Mouse (Mus musculus): Measurements from ENCODE around the gene Use1. TPM values are rescaled to one million over a fixed set of nuclear protein-coding genes. Genes with fewer than 3 reads are reported as not detected.
"Not testable (repeated sequence)": the region's sequence is repeated elsewhere in the genome, so short reads cannot be mapped to it uniquely, and the experiment has no call there.

The Use1 gene
- 10 to 100 TPM; 75.4 to 96.2 TPM for total RNA-seq (2021)
- long read RNA-seq, experiment 1, partial matches to known transcripts, result 2 of 5 reads
- long read RNA-seq, experiment 1, other reads (novel, unspliced or antisense), result 1 of 5 reads
- long read RNA-seq, experiment 2, partial matches to known transcripts, result 3 of 7 reads
- long read RNA-seq, experiment 2, other reads (novel, unspliced or antisense), result 1 of 7 reads

DNA sequence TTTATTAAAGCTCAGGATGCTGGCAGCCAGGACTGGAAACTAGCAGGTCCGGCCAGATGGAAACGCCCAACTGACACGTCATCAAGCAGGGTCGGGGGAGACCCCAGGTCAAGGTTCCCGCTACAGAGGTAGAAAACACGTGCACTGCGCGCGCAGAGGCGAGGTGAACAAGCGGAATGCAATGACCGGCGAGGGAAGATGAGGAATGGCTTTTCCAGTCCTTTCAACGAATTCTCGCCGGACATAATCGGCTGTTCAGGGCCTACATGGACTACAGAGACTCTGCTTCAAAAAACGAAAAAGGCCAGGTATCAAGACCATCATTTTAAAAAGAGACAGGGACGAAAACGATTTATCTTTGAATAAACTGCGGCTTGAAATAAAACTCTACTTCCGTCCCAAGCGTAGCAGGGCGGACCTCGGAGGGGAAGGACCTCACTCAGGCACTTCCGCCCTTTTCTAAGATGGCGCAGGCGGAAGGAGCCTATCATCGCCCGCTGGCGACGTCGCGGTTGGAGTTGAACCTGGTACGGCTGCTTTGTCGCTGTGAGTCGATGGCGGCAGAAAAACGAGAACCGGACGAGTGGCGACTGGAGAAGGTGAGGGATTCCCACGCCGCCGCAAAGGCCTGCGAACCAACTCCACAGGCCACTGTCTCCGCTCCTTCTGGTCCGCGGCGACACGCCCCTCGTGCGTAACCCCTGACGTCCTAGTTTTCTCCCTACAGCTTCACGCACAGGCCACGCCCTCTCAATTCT lies at the start of gene Use1:
Gene Use1 (plus strand): TSS at position 78 of the 758 bp plus-strand sequence.
- intact Hi-C loops (cut with DNase I), result no loop called here
- DNase-seq, result peak; percentile 86 to 93

DNA sequence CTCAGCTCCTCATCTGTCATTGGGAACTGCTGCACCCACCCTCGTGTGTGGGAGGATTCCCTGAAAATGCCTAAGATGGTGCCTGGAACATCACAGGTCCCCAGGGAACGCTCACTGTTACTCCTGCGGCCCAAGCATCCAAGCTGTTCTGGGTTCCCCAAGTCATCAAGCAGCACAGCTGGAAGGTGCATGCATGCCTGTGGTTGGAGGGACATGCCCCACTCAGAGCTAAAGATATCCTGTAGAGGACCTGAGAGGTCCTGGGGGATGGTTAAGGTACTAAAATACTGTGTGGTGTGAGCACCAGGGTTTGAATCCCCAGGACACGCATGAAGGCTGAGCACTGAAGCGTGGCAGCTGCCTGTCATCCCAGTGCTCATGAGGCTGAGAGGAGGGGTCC lies 48.0 kb upstream of the Use1 start:
- intact Hi-C loops (cut with DNase I); DNase-seq: not testable (repeated sequence)

DNA sequence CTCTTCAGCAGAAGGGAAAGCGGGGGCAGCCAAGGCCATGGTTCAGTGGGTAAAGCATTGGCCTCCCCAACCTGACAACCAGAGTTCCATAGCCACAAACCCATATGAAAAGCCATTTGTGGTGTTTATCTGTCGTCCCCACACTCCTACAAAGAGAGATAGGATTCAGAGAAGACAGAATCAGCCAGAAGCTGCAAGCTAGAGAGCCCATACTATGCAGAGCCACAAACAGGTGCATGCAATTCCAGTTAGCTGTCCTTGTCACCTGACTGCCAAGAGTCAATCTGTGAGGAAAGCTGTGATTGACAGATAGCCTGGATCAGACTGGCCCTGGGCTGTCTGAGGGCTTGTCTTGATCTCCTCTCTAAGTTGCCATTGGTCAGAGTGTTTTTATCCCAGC lies 46.9 kb upstream of the Use1 start:
- DNase-seq; intact Hi-C loops (cut with DNase I): not testable (repeated sequence)

- intact Hi-C loops (cut with DNase I), result no loop called here
- no peak for DNase-seq
Observed at GRCm38 (mm10) chr8:71322939-71323338, 43.7 kb upstream of the Use1 start.

- intact Hi-C loops (cut with DNase I), result no loop called here
- DNase-seq, result no peak
Observed at GRCm38 (mm10) chr8:71324848-71325247, 41.8 kb upstream of the Use1 start.

DNA sequence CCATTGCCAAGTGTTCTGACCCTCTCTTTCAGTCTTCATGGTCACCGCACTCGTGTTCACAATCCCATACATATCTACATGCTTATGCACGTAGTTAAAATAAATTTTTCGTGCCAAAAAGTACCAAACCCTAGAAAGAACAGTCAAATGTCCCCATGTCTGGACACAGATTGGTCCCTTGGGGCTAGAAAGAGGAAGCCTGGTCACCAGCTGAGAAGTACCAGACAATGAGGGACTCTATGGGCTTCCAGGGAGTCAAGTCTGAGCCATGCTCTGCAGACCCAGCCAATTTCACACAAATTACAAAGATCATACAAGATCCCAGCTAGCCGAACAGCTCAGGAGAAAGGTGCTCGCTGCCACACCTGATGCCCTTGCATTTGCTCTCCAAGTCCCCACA lies 28.8 kb upstream of the Use1 start:
- not testable (repeated sequence) for DNase-seq
- intact Hi-C loops (cut with DNase I), result loop anchor here (5.0 kb wide), 1 partner anchor 69 kb away; the partner anchor contains the start of gene Ankle1

- DNase-seq, result no peak
- intact Hi-C loops (cut with DNase I), result no loop called here
Observed at GRCm38 (mm10) chr8:71340625-71341024, 26.0 kb upstream of the Use1 start.

DNA sequence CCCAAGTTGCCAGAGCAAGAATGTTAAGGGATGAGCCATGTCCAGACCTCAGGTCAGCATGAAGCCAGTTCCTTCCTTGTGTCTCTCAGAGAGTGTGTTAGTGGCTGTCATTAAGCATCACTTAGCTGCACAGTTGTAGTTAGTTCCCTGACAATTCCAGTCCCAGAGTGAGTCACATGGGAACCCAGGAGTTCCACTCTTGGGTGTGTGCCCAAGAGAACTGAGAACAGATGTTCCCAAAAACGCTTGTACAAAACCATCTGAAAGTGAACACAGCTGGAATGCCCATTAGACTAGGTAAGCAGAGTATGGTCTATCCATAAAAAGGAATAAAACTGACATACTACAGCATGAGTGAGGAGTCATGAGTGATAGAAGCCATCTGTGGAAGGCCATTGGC lies 20.1 kb upstream of the Use1 start:
- intact Hi-C loops (cut with DNase I), result no loop called here
- DNase-seq, result no peak

GRCm38 (mm10) chr8:71351117-71351516 lies 15.5 kb upstream of the Use1 start:
- DNase-seq, result no peak
- intact Hi-C loops (cut with DNase I), result no loop called here

- intact Hi-C loops (cut with DNase I), result no loop called here
- DNase-seq, result no peak
Observed at GRCm38 (mm10) chr8:71351520-71351919, 15.1 kb upstream of the Use1 start.

DNA sequence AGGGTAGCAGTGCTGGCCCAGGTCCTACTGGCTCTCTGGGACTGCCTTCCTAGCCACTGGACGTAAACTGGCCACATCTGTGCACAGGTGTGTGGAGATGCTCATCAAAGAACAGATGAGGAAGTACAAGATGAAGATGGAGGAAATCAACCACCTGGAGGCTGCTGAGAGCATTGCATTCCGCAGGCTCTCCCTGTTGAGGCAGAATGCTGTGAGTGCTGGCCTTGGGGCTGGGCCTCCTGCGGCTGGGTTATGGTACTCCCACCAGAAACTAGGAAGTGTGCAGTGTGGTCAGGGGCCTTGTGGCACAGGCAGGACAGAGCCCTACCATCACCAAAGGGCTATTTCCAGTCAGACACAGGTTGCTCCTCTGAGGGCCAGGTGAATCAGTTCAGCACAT lies 8.6 kb upstream of the Use1 start:
- DNase-seq, result no peak
- intact Hi-C loops (cut with DNase I), result no loop called here

- DNase-seq, result no peak
- intact Hi-C loops (cut with DNase I), result no loop called here
Observed at GRCm38 (mm10) chr8:71367529-71368176, 1.0 kb downstream of the Use1 start.

- intact Hi-C loops (cut with DNase I), result no loop called here
- no peak for DNase-seq
Observed at GRCm38 (mm10) chr8:71368366-71368765, 1.7 kb downstream of the Use1 start.

DNA sequence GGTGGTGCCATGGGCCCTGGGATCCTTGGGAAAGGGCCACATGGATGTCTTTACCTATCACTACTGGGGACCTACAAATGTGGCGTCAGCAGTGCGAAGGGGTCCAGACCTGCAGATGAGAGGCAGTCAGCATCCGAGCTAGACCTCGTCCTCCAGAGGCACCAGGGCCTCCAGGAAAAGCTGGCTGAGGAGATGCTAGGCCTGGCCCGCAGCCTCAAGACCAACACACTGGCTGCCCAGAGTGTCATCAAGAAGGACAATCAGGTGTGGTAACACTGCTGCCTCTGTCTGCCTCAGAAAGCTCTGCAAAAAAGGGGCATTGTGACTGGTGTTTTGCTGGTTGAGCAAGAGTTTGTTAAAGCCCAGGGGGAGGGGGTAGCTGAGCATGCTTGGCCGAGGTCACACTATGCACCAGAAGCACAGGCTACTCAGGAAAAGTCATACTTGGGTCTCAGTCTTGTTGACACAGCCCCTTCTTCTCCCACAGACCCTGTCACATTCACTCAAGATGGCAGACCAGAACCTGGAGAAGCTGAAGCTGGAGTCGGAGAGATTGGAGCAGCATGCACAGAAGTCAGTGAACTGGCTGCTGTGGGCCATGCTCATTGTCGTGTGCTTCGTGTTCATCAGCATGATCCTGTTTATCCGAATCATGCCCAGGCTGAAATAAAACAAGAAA lies 2.5 kb downstream of the Use1 start:
- DNase-seq, result no peak
- intact Hi-C loops (cut with DNase I), result no loop called here

DNA sequence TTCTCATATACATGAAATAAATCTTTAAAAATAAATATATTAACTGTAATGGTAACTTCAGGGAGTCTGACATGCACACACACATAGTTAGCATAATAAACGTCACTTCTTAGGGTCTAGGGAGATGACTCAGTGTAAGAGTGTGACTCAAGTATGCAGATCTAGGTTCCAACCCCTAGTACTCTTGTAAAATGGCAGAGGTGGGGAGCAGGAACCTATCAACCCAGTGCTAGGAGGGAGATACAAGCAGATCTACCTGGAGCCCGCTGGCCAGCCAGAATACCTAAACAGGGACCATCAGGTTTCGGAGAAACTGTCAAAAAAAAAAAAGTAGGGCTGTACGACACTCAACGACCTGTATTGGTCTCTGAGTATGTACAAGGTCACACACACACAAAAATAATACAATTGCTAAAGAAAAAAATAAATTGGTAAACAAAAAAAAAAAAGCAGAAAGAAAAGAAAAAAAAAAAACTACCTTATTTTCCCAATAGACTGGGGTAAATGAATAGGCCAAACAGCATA lies 4.1 kb downstream of the Use1 start:
- intact Hi-C loops (cut with DNase I), result loop anchor here (5.0 kb wide), 1 partner anchor 37 kb away; the partner anchor contains the start of gene Ankle1
- DNase-seq, result no peak

DNA sequence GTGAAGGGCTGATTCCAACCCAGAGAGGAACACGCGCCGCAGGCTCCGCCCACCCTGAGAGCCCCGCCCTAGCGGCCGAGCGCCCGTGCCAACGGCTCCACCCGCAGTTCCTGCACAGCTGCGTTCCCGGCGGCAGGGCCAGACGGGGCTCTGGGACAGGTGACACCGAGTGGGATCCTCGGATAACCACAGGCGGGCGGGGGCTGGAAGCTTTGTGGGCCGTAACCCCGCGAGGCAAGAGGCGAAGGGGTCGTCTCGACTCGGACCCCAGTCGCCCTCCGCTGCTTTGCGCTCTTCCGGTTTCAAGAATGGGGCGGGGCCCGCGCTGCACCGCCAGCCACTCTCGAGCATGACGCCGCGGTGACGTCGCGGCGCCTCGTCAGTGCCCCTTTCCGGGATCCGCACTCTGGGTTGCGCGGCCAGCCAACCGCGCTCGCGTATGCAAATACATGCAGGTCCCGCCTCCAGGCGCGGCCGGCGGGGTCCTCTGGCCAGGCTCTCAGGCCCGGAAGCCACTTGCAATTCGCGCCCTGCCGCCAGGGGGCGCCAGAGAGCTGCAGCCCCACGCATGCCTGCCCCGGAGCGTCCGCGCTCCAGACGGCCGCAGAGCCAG lies 4.7 kb downstream of the Use1 start, which contains the start of gene Ocel1:
Gene Ocel1 (plus strand): TSS at position 63 of the 613 bp plus-strand sequence.
- intact Hi-C loops (cut with DNase I), result loop anchor here (5.0 kb wide), 1 partner anchor 36 kb away; the partner anchor contains the start of gene Ankle1
- DNase-seq, result peak; percentile 95 to 97

DNA sequence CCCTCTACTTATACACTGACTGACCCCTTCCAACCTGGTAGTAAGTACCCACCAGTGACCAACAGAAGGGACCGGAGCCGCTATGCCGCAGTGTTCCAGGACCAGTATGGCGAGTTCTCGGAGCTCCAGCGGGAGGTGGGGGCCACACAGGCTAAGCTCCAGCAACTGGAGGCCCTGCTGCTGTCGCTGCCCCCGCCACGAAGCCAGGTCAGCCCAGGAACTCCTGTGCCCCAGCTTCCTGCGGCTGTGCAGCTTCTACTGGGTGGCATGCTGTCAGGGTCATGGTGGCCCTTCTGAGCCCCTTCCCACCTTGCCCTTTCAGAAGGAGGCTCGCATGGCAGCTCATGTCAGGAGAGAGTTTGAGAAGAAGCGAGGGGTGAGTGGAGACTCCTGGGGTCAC lies 5.8 kb downstream of the Use1 start:
- intact Hi-C loops (cut with DNase I), result loop anchor here (5.0 kb wide), 1 partner anchor 35 kb away; the partner anchor contains the start of gene Ankle1
- DNase-seq, result no peak

GRCm38 (mm10) chr8:71373000-71373399 lies 6.4 kb downstream of the Use1 start:
- intact Hi-C loops (cut with DNase I), result loop anchor here (5.0 kb wide), 1 partner anchor 34 kb away; the partner anchor contains the start of gene Ankle1
- DNase-seq, result no peak

DNA sequence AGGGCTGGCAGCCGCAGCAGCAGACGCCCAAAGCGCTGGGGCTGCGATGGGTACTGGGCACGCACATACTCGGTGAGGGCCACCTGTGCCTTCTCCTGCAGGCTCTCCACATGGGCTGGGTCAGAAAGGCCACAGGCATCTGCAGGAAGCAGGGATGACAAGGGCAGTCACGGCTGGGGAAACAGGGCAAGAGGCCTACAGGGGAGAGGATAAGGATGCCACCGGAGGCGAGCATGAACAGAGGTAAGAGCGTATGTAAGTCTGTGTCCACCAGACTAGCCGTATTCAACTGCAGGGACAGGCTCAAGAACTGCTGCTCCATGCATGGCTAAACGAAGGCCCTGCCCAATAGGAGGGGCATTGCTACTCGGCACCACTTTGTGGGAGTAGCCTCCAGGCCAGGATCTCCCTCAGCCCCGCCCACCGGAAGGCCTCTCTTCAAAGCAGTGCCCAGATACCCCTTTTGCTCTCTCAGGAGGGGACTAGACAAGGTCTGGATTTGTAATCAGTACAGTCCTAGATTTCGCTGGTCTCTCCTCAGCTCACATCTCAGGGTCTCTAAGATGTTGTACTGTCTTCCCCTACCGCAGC lies 8.1 kb downstream of the Use1 start:
- no peak for DNase-seq
- intact Hi-C loops (cut with DNase I), result loop anchor here (5.0 kb wide), 1 partner anchor 33 kb away; the partner anchor contains the start of gene Ankle1

Data from gastrocnemius, postnatal 36 days (tissue).